Mouse (Mus musculus) brain, embryonic 18.5 days (tissue): ENCODE data around the gene Ptpn7.
"Not testable (repeated sequence)": the region's sequence is repeated elsewhere in the genome, so short reads cannot be mapped to it uniquely, and the experiment has no call there.

Source experiments
- DNase-seq: peaks from one replicate; pipeline ENCODE4 v3.0.0-alpha.2; 2012; ENCODE audit warnings: low read depth, low spot score

Ptpn7 gene

DNA sequence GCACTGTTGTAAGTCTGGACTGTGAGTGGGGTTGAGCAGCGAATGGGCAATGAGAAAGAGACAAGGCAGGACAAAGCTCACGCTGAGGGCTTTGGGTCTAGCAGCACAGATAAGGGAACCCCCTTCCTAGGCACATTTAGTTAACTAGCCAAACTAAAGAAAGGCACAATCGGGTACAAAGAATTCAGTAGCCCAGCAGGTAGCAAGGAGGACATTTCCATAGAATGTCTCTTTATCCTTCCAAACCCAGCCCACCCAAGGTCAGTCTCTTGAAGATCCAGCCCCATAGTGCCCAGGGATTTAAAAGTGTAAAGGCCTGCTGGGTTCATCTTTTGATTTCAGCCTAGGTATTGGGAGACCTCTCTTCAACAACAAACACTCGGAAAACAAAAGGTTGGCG is 53.4 kb downstream of the Ptpn7 start:
- DNase-seq = no peak

DNA sequence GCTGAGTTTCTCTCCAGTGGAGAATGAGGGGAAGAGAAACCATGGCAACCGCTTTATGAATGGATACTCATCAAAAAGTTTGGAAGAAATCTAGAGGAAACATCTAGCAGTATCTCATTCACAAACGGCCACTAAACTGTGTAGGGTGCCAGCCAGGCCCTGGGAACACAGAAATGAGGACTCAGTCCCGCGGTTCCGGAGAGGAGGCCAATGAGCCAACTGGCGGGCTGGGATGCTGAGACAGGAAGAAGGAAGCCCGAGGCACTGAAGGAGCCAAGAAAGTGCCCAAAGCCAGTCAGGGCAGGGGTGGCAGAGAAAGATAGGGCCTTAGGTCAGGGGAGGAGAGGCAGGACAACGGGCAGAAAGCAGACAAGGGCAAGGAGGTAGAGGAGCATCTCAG is 53.9 kb downstream of the Ptpn7 start:
- DNase-seq = no peak

DNA sequence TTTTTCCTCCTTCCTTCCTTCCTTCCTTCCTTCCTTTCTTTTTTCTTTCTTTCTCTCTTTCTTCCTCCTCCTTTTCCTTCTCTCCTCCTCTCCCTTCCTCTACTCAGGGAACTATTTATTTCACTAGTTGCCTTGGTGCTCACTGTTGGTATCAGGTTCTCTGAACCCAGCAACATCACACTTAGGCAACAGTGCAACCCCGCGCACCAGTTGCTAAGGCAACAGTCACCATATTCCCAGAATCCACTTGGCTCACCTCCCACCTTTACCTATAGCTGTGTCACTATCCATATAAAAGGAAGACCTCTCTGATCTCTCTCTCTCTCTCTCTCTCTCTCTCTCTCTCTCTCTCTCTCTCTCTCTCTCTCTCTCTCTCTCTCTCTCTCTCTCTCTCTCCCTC is 54.5 kb downstream of the Ptpn7 start:
- DNase-seq = not testable (repeated sequence)

DNA sequence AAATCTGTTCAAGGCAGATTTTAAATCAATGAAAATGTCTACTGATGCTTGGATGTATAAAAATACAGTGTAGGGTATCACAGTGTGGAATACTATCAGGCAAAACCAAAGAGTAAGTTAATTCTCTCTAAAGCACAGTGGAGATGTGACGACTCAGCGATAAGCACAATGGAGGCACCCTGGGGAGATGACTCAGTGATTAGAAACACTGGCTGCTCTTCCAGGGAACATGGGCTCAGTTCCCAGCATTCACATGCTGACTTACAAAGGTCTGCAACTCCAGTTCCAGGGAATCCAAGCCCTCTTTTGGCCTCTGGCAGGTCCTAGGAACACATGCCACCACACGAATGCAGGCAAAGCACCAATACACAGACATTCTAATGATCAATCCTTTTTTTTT is 55.7 kb downstream of the Ptpn7 start:
- no peak for DNase-seq

DNA sequence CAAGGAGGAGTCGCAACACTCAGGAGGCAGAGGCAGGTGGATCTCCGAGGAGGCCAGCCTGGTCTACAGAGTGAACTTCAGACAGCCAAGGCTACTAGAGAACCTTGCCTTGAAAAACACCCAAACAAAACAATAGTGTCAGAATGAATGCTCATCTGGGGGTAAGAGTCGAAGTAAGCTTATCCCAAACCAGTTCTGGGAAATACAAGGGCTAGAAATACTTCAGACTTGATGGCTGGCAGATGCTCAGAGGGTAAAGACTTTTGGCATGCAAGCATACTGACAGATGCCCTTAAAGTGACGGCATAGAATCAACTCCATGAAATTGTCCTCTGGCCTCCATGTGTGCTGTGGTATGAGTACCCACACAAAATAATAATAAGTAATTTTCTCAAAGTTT is 56.7 kb downstream of the Ptpn7 start:
- DNase-seq = no peak

DNA sequence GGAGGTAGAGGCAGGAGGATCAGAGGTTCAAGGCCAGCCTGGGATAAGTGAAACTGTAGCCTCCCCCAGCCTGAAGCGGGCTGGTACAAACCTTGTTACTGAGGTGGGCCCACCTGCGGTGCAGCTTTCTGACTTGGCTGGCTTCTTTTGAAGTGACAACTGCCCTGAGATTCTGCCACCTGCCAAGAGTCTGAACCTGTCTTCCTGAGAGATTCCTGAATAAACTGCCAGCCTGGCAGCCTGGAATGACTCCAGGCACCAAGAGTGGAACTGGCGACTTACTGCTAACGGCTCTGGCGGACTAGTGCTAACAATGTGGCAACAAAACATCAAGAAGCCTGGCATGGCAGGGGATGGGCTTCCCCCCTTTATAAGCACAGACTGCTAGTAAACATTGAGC is 61.8 kb downstream of the Ptpn7 start:
- DNase-seq = not testable (repeated sequence)
